Mouse (Mus musculus) stomach, postnatal 0 days (tissue): ENCODE results near the gene Mbnl1. TPM values are rescaled to one million over a fixed set of nuclear protein-coding genes. Genes with fewer than 3 reads are reported as not detected.
"Not testable (repeated sequence)": the region's sequence is repeated elsewhere in the genome, so short reads cannot be mapped to it uniquely, and the experiment has no call there.

ENCODE experiments used
- ATAC-seq: fragments of 200-750 bp; cut with Nextera tagmentation; 2 replicates; pipeline ENCODE4 v1.8.0; 2017; ENCODE audit not compliant: low FRiP score, low TSS enrichment
- DNase-seq: peaks from one replicate; pipeline ENCODE4 v3.0.0-alpha.2; 2016; ENCODE audit warnings: low spot score
- H3K27ac ChIP-seq: fragments of 300-500 bp; sonication (generic); replicated peaks from 2 replicates; pipeline ENCODE4 v1.5.1; 2014; ENCODE audit warnings: mild to moderate bottlenecking, control low read depth
- H3K27me3 ChIP-seq: fragments of 300-500 bp; sonication (generic); 2 replicates; pipeline ENCODE4 v1.6.1; 2014; ENCODE audit warnings: low read length; ENCODE audit not compliant: control insufficient read depth, insufficient read depth
- H3K36me3 ChIP-seq: fragments of 300-500 bp; sonication (generic); 2 replicates; pipeline ENCODE4 v1.6.1; 2014; ENCODE audit warnings: low read length, mixed read lengths; ENCODE audit not compliant: control insufficient read depth, insufficient read depth
- H3K4me1 ChIP-seq: fragments of 300-500 bp; sonication (generic); replicated peaks from 2 replicates; pipeline ENCODE4 v1.6.1; 2014; ENCODE audit warnings: antibody characterized with exemption; ENCODE audit not compliant: control insufficient read depth, insufficient read depth
- H3K4me2 ChIP-seq: fragments of 300-500 bp; sonication (generic); replicated peaks from 2 replicates; pipeline ENCODE4 v1.6.1; 2014; ENCODE audit warnings: low read depth, mild to moderate bottlenecking, control low read depth, moderate library complexity
- H3K4me3 ChIP-seq: fragments of 300-500 bp; sonication (generic); 2 replicates; pipeline ENCODE4 v1.5.1; 2014; ENCODE audit warnings: low read depth, low read length, control low read depth
- H3K9ac ChIP-seq: fragments of 300-500 bp; sonication (generic); 2 replicates; pipeline ENCODE4 v1.6.1; 2014; ENCODE audit warnings: mild to moderate bottlenecking, low read length, control low read depth, mixed read lengths
- H3K9me3 ChIP-seq: fragments of 300-500 bp; sonication (generic); 2 replicates; pipeline ENCODE4 v1.6.1; 2016; ENCODE audit warnings: low read length; ENCODE audit not compliant: control insufficient read depth
- CTCF ChIP-seq: IDR thresholded peaks from 2 replicates; pipeline ENCODE4 v1.5.1; 2016; ENCODE audit warnings: antibody characterized with exemption, low read depth, mild to moderate bottlenecking, moderate library complexity
- EP300 ChIP-seq: optimal IDR thresholded peaks from 2 replicates; pipeline ENCODE3; 2016; ENCODE audit warnings: antibody characterized with exemption
- WGBS: fragments of 180-500 bp; shearing (Covaris S2); extraction: QIAGEN DNeasy Blood & Tissue Kit; methylation state at CpG from one replicate; pipeline ENCODE4 v1.1.7; 2014; 5-methylcytosine and 5-hydroxymethylcytosine counted together
- polyA plus RNA-seq: library from polyadenylated mRNA; unstranded; fragments of >200 nt; fragmentation: Nextera tagmentation; extraction: Ambion mirVana; gene quantifications from 2 replicates; pipeline ENCODE4 v1.2.1, GENCODE M21; 2015

The Mbnl1 gene
- polyA plus RNA-seq, 1 experiment from 2014 or later = 59.7 TPM

DNA sequence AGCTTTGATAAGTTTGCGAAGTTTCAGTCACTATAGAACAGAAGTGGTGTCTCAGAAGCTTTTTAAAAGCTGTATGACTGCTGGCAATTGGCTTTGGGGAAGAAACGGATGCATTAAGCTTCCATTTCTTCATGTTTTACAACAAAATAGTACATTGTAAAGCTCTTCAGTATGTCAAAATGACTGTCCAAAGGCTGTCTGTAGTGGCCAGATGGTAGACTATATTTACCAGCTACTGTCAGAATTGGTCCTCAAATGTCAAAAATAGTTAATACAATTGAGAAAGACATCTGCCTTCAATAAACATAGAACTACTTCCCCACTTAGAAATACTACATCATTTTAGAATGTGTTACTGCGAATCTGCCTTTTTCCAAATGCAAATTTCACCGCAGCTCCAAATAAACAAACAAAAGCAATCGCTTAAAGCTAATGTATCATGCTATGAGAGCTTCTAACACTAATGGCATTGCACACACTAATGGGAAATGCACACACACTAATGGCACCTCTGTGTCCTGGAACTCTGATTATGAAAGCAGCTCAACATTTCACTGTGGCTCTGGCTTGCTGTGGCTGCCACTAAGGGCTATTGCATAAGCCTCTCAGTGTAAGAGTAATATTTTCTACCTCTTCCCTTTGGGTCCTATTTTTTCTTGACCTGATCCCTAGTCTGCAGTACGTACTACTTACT lies 10.7 kb upstream of the Mbnl1 start:
- TF ChIP-seq EP300 (no peak), CTCF (no peak)
- Histone ChIP-seq H3K27me3 (no peaks in the 10 kb centered on the region), H3K4me3 (no peak overlapping the region), H3K9me3 (no peaks in the 10 kb centered on the region), H3K36me3 (no peaks in the 10 kb centered on the region), H3K9ac (no peak overlapping the region), H3K4me1 (no peaks in the 10 kb centered on the region), H3K4me2 (no peak overlapping the region), H3K27ac (no peak overlapping the region)
- WGBS = 50% methylated on average over 6 of the region's 6 CpGs
- DNase-seq (no peak), ATAC-seq (no peak)

DNA sequence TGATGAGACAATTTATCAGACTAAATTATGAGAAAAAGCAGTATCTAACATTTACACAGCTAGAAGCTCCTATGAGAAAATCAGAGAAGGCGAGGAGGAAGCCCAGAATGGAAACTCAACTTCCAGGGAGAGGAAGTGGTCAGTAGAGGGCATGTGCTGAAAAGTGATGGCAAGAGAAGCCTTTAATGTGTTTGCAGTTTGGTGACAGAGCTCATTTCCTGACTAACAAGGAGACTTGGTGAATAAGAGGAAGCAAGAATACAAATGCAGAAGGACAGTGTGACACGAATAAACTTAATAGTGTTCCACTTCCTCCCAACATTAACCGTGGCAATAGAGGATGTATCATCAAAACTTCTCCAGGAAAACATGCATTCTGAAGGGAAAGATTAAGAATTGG lies 4.0 kb upstream of the Mbnl1 start:
- H3K27me3 ChIP-seq, ATAC-seq, H3K36me3 ChIP-seq, H3K9ac ChIP-seq, H3K4me3 ChIP-seq, H3K9me3 ChIP-seq, DNase-seq, H3K27ac ChIP-seq, H3K4me2 ChIP-seq, H3K4me1 ChIP-seq: not testable (repeated sequence)
- 61% methylated on average over 2 of the region's 3 CpGs for WGBS

DNA sequence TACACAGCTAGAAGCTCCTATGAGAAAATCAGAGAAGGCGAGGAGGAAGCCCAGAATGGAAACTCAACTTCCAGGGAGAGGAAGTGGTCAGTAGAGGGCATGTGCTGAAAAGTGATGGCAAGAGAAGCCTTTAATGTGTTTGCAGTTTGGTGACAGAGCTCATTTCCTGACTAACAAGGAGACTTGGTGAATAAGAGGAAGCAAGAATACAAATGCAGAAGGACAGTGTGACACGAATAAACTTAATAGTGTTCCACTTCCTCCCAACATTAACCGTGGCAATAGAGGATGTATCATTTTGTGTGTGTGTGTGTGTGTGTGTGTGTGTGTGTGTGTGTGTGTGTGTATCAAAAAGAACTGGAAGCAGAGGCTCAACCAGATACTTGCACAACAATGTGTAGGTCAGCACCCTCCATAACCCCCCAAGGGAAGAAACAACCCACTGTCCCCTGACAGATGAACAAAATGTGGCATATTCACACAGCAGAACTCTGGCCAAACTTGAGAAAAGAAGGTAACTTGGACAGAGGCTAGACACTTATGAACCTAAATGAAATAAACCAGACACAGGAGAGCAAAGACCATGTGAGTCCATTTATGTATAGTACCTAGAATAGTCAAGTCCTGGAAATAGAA lies 3.3 kb upstream of the Mbnl1 start:
- WGBS = 65% methylated on average over 2 of the region's 3 CpGs
- not testable (repeated sequence) for H3K4me3 ChIP-seq, H3K4me1 ChIP-seq, H3K9ac ChIP-seq, DNase-seq, H3K27ac ChIP-seq, H3K36me3 ChIP-seq, H3K27me3 ChIP-seq, H3K4me2 ChIP-seq, H3K9me3 ChIP-seq, ATAC-seq

DNA sequence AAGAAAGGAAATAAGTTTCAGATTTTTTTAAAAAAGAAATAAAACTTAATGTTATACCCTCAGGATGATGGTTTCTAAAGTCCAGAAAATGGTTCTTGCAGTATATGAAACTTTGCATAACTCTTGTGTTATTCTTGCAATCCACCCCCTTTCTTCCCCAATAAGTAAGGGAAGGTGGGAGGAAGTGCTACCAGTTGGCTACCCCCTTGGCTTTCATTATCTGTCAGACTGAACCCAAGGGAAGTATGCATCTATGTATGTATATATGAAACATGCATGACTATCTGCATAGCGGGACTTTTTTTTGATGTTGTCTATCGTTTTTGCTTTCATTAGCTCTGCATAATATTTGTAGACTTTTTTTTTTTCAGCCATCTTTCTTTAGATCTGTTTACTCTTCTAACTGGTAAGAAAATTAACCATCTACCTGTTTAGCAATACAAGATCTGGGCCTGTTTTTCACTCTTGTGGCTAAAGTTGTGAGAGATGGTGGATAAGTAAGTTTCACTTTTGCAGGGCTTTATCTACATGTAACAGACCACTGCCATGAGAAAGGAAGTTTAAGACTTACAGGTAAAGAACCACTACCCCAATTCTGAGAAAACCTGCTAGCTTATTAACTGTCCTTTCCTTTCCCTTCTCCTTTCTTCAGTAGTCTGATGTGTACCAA lies 484 bp upstream of the Mbnl1 start:
- H3K4me1 ChIP-seq = no peaks in the 10 kb centered on the region
- no peaks in the 10 kb centered on the region for H3K27me3 ChIP-seq
- no peak overlapping the region for H3K4me2 ChIP-seq
- no peak overlapping the region for H3K27ac ChIP-seq
- no peaks in the 10 kb centered on the region for H3K9me3 ChIP-seq
- ATAC-seq = no peak
- WGBS = 84% methylated on average over 2 of the region's 2 CpGs
- TF ChIP-seq CTCF = no peak
- no peak for TF ChIP-seq EP300
- H3K4me3 ChIP-seq = no peak overlapping the region
- H3K9ac ChIP-seq = no peak overlapping the region
- no peaks in the 10 kb centered on the region for H3K36me3 ChIP-seq
- no peak for DNase-seq

DNA sequence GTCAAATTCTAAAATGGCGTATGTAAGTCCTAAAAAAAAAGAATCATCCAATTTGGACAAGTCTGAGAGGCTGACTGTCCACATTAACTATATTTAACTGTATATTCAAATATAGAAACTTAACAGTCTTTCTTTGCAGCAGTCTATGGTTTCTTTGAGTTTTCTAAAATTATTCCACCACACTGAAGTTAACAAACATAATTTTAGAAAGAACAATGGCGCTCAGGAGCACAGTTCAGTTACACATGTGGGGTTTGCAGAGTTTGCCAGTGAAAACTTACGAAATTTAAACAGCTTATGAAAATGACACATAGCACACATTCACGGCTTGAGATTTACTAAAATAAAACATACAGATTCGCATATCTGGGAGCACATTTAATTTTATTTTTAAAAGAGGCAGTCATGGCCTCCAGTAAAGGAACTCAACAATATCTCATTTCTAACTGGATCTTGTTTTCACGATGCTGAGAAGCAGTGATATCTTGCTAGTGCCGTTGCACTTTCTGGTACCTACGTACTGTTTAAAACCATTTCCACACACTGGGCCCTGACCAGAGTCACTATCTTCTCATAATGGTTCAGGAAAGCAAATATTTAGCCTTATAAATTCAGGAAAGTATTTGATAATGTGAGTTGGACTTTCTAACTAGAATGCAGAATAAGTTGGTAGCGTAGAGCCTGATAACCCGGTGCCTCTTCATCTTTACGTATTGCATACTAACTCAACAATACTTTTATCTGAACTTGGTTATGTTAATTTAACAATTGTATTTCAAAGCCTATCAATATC lies 1.4 kb downstream of the Mbnl1 start:
- Histone ChIP-seq H3K36me3 (no peaks in the 10 kb centered on the region), H3K4me3 (no peak overlapping the region), H3K4me2 (no peak overlapping the region), H3K9me3 (no peaks in the 10 kb centered on the region), H3K4me1 (no peaks in the 10 kb centered on the region), H3K9ac (no peak overlapping the region), H3K27ac (no peak overlapping the region), H3K27me3 (no peaks in the 10 kb centered on the region)
- no peak for ATAC-seq
- DNase-seq = no peak
- TF ChIP-seq CTCF (no peak), EP300 (no peak)
- 79% methylated on average over 11 of the region's 11 CpGs for WGBS

DNA sequence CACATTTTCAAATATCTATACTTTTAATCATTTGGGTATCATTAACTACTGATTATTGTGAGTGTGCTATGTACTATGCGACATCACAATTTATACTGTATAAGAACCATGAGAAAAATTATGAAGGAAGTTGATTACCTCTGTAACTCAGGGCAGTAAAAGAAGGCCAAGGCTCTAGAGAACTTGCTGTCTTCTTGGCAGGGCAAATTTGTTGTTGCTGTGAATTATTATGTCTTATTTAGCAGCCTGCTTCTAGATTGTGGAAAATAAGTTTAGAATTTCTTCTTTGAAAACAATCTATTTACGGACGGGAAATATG lies 2.0 kb downstream of the Mbnl1 start:
- no peaks in the 10 kb centered on the region for H3K36me3 ChIP-seq
- no peak overlapping the region for H3K9ac ChIP-seq
- H3K4me3 ChIP-seq = no peak overlapping the region
- no peak for ATAC-seq
- no peak overlapping the region for H3K27ac ChIP-seq
- TF ChIP-seq CTCF (no peak), EP300 (no peak)
- no peak overlapping the region for H3K4me2 ChIP-seq
- DNase-seq = no peak
- no peaks in the 10 kb centered on the region for H3K27me3 ChIP-seq
- H3K4me1 ChIP-seq = no peaks in the 10 kb centered on the region
- H3K9me3 ChIP-seq = no peaks in the 10 kb centered on the region
- WGBS = 92% methylated on average over 3 of the region's 3 CpGs
